Mouse (Mus musculus): ENCODE data around the gene Ubxn7. TPM values are rescaled to one million over a fixed set of nuclear protein-coding genes. Genes with fewer than 3 reads are reported as not detected.

Gene Ubxn7
- polyA plus RNA-seq, 1 experiment from 2014 or later, result 4.0 TPM

DNA sequence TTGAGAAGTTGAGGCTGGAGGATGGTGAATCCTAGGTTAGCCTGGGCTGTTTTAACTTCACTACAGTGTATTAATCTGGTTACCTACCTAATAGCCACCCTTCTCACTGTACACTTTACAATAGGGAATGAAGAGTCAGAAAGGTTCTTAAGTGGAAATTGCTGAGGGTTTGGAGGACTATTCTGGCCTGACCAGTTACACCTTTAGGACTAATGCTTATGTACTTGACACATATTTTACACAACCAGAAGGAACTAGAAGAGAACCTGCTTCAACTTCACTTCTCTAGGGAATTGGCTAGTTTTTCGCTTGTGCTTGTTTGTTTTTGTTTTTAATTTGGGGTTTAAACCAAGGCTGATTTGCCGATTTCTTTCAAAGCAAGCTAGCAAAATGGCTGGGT is 101.1 kb downstream of the Ubxn7 start:
- H3K27ac ChIP-seq, result no peak overlapping the region
- no peaks in the 10 kb centered on the region for H3K36me3 ChIP-seq (ENCODE audit: inconsistent target)
- H3K79me2 ChIP-seq (ENCODE audit: inconsistent target), result peaks cover 74% of the 10 kb centered on the region
- no peak overlapping the region for H3K4me3 ChIP-seq (ENCODE audit: inconsistent target)
- 86% methylated on average over 2 of the region's 2 CpGs for WGBS (ENCODE audit: missing documents)

DNA sequence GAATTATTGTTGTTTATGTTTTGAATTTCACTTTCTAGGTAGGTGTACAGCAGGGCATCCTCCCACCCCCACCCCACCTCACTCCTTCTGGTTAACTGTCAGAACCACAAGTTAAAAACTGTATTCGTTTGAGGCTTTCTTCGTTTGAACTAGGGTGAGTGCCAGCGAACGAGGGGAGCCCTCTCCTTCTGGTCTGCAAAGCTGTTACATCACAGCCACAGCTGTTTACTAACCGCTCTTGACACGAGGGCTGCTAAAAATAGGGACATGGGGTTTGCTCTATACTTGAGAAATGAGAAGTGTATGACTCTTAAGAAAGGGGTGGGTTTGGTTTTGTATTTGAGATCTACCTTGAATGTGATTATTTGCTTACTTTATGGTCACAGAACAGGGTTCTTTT is 102.0 kb downstream of the Ubxn7 start:
- Histone ChIP-seq H3K27ac (peak overlapping the region; percentile 38), H3K79me2 (ENCODE audit: inconsistent target) (peaks cover 83% of the 10 kb centered on the region), H3K4me3 (ENCODE audit: inconsistent target) (no peak overlapping the region), H3K36me3 (ENCODE audit: inconsistent target) (no peaks in the 10 kb centered on the region)
- 0% methylated on average over 6 of the region's 6 CpGs for WGBS (ENCODE audit: missing documents)

DNA sequence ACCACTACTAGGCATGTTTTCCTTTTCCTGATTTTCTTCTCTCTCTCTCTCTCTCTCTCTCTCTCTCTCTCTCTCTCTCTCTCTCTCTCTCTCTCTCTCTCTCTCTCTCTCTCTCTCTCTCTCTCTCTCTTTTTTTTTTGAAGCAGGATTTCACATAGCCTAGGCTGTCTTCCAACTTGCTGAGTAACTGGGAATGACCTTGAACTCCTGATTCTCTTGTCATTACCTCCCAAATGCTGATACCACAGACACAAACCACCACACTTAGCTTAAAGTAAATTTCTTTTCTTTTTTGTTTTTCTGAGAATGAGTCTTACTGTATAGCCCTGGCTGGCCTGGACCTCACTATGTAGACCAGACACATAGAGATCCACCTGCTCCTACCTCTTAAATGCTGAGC is 102.6 kb downstream of the Ubxn7 start:
- H3K79me2 ChIP-seq (ENCODE audit: inconsistent target), result peaks cover 90% of the 10 kb centered on the region
- no peak overlapping the region for H3K4me3 ChIP-seq (ENCODE audit: inconsistent target)
- H3K27ac ChIP-seq, result peak overlapping the region; percentile 38
- H3K36me3 ChIP-seq (ENCODE audit: inconsistent target), result peaks cover 6% of the 10 kb centered on the region; the same call in 1 of the 2 replicates

DNA sequence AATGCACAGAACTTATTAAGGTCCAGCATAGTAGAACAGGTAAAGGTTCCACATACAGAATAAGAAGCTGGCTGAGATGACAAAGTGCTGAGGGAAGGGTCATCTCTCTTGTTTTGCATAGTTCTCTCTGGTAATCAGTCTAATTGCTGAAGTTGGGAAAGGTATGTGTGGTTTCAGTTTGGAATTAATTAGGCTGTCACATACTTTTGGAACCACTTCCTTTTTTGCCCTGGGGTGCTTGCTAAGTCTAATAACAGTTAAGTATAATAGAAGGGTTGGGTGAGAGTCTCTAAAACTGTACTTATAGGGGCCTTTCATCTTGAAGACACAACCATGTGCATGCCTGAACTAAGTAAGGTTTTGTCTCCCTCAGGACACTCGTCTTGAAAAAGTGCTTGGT is 104.6 kb downstream of the Ubxn7 start:
- Histone ChIP-seq H3K79me2 (ENCODE audit: inconsistent target) (peaks cover 100% of the 10 kb centered on the region), H3K4me3 (ENCODE audit: inconsistent target) (no peak overlapping the region), H3K36me3 (ENCODE audit: inconsistent target) (peaks cover 25% of the 10 kb centered on the region; the same call in 1 of the 2 replicates), H3K27ac (no peak overlapping the region)
- 8% methylated on average over 1 of the region's 1 CpGs for WGBS (ENCODE audit: missing documents)

DNA sequence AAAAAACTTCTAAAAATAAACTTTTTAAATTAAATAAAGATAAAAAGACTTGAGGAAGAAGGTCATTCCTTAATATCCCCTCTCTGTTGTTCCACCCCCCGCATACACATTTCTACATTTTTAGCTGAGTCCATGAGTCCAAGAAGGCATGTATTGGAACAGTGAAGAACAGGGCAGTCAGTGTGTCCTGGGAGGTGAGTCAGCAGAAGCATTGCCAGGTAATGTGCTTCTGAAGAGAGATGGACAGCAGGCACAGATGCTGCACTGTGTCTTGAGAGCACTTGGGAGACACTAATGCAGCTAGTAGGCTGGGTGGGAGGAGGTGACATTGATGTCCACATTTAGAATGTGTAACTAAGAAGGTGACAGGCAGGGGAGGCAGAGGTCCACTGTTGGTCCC is 105.2 kb downstream of the Ubxn7 start:
- 79% methylated on average over 1 of the region's 1 CpGs for WGBS (ENCODE audit: missing documents)
- Histone ChIP-seq H3K79me2 (ENCODE audit: inconsistent target) (peaks cover 100% of the 10 kb centered on the region), H3K27ac (no peak overlapping the region), H3K36me3 (ENCODE audit: inconsistent target) (peaks cover 26% of the 10 kb centered on the region; the same call in 1 of the 2 replicates), H3K4me3 (ENCODE audit: inconsistent target) (no peak overlapping the region)

DNA sequence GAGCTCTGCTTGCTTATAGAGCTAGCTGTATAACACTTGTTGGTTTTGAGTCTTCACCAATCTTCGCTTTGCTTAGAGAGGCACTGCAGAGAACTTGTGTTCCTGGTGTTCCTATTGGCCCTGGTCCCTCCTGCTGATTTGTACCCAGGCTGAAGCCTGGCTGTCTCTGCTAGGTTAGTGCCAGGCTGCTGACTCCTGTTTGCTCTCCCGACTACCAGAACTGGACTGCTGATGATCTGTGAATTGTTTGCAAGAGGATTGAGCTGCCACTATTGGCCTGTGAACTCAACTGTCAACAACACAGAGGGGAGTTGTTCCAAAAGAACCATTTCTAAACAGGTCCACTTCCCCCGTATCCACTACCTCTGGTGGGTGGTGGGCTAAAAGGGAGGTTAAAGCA is 109.4 kb downstream of the Ubxn7 start:
- 95% methylated on average over 3 of the region's 3 CpGs for WGBS (ENCODE audit: missing documents)
- no peak overlapping the region for H3K27ac ChIP-seq
- H3K36me3 ChIP-seq (ENCODE audit: inconsistent target), result peaks cover 26% of the 10 kb centered on the region; the same call in 1 of the 2 replicates

More for the DNA sequence above, 109.4 kb downstream of the Ubxn7 start:
- Histone ChIP-seq H3K79me2 (ENCODE audit: inconsistent target) (peaks cover 100% of the 10 kb centered on the region), H3K4me3 (ENCODE audit: inconsistent target) (no peak overlapping the region)

Other genes with a start within 250 kb of the Ubxn7 start
- gene Pigx, start 232.5 kb upstream of the Ubxn7 start, polyA plus RNA-seq (2018), result 30.5 to 37.7 TPM (median 33.8 TPM) in 3 replicates
- 6.1 to 13.3 TPM (median 8.9 TPM) in 3 replicates for gene Cep19, start 232.5 kb upstream of the Ubxn7 start, polyA plus RNA-seq (2018)
- 133 to 329 TPM (median 277 TPM) in 3 replicates for gene Nrros, start 166.7 kb upstream of the Ubxn7 start, polyA plus RNA-seq (2018)
- 0.64 to 0.83 TPM (median 0.74 TPM) in 3 replicates for gene Bex6, start 152.4 kb upstream of the Ubxn7 start, polyA plus RNA-seq (2018)
- 7.9 to 11.3 TPM (median 8.2 TPM) in 3 replicates for gene Fbxo45, start 85.1 kb upstream of the Ubxn7 start, polyA plus RNA-seq (2018)
- gene Wdr53, start 85.0 kb upstream of the Ubxn7 start, polyA plus RNA-seq (2018), result 14.7 to 20.5 TPM (median 18.9 TPM) in 3 replicates
- gene Smco1, start 60.8 kb upstream of the Ubxn7 start, polyA plus RNA-seq (2018), result not detected in 3 replicates
- gene Rnf168, start 54.8 kb upstream of the Ubxn7 start, polyA plus RNA-seq (2018), result 12.1 to 18.7 TPM (median 16.1 TPM) in 3 replicates
- 0.67 to 1.2 TPM (median 1.1 TPM) in 3 replicates for gene Tm4sf19, start 68.2 kb downstream of the Ubxn7 start, polyA plus RNA-seq (2018)
- gene Tctex1d2, start 87.4 kb downstream of the Ubxn7 start, polyA plus RNA-seq (2018), result 16.6 to 17.3 TPM (median 16.7 TPM) in 3 replicates
- 32.5 to 74.9 TPM (median 60.1 TPM) in 3 replicates for gene Pcyt1a, start 98.7 kb downstream of the Ubxn7 start, polyA plus RNA-seq (2018)
- 0.08 to 0.20 TPM in 2 of 3 replicates, not detected in the other for gene Slc51a, start 155.6 kb downstream of the Ubxn7 start, polyA plus RNA-seq (2018)
- not detected in 3 replicates for gene Zdhhc19, start 164.0 kb downstream of the Ubxn7 start, polyA plus RNA-seq (2018)